Mouse (Mus musculus) lung, postnatal 25 days (tissue): ENCODE measurements at regions not wholly inside any gene's neighbourhood (a gene's known extent, or its start where the extent isn't known, plus 50 kb on each side); places are given as distances from the start of the nearest gene placed in this dataset.

Experiments used
- DNase-seq: peaks from one replicate; pipeline ENCODE4 v3.0.0; 2022; ENCODE audit warnings: low spot score

GRCm38 (mm10) chr5:21109030-21109429 is 53.3 kb upstream of the Ptpn12 start:
- DNase-seq = no peak

- DNase-seq = no peak
These were observed 57.7 kb upstream of the Ptpn12 start for GRCm38 (mm10) chr5:21113377-21113776.

GRCm38 (mm10) chr5:21115552-21115951 is 59.8 kb upstream of the Ptpn12 start:
- peak; percentile 63 for DNase-seq

GRCm38 (mm10) chr5:21123081-21123480 is 63.0 kb upstream of the Gsap start:
- no peak for DNase-seq

GRCm38 (mm10) chr5:21125085-21125484 is 61.0 kb upstream of the Gsap start:
- DNase-seq = no peak

- DNase-seq = peak; percentile 70
These were observed 54.9 kb upstream of the Gsap start for GRCm38 (mm10) chr5:21131173-21131572.

GRCm38 (mm10) chr5:21131943-21132342 is 54.1 kb upstream of the Gsap start:
- DNase-seq = peak; percentile 39

GRCm38 (mm10) chr5:21135476-21135875 is 50.6 kb upstream of the Gsap start:
- no peak for DNase-seq

GRCm38 (mm10) chr5:21136081-21136480 is 50.0 kb upstream of the Gsap start:
- DNase-seq = no peak
